Mouse (Mus musculus) cortical plate, adult 2 months (tissue): Measurements from ENCODE around the gene Lifr.

Experiments
- CTCF ChIP-seq: fragments of 200-500 bp; IDR thresholded peaks from 2 replicates; pipeline ENCODE4 v1.5.1; 2011; ENCODE audit warnings: mild to moderate bottlenecking, control low read depth, low read length; ENCODE audit not compliant: insufficient read depth; ENCODE audit errors: extremely low read depth
- POLR2A ChIP-seq: fragments of 200-500 bp; IDR thresholded peaks from 2 replicates; pipeline ENCODE4 v1.6.1; 2011; ENCODE audit warnings: mild to moderate bottlenecking, low read length, control low read depth; ENCODE audit not compliant: insufficient read depth; ENCODE audit errors: extremely low read depth

- TF ChIP-seq CTCF (no peak), POLR2A (no peak)
Observed at GRCm38 (mm10) chr15:7126171-7126570, 35.8 kb downstream of the Lifr start.
